Mouse (Mus musculus): Measurements from ENCODE around the gene Gm26620. TPM values are rescaled to one million over a fixed set of nuclear protein-coding genes. Genes with fewer than 3 reads are reported as not detected.

Gm26620 gene
- total RNA-seq, 2 experiments from 2014 or later = 0.48 to 0.56 TPM

DNA sequence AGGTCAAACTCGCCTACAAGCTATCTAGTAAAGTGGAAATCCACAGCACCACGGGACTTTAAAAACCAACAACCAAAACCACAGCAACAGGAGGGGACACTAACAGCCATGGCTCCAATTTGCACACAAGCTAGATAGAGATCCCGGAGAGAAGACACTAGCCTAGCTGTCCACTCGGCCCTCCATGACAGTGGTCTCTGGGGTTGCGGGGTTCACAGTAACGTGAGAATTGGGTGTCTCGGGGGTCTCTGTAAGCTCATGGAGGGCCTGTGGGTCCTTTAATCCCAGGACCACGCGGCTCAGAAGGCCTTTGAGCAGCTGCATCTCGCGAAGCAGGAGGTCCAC lies 22.2 kb downstream of the Gm26620 start:
- intact Hi-C loops (cut with DNase I) = no loop called here
- DNase-seq = no peak

- peak; percentile 19 to 23 for DNase-seq
- intact Hi-C loops (cut with DNase I) = no loop called here
Observed at GRCm38 (mm10) chr1:170907456-170908191, 22.8 kb downstream of the Gm26620 start.

DNA sequence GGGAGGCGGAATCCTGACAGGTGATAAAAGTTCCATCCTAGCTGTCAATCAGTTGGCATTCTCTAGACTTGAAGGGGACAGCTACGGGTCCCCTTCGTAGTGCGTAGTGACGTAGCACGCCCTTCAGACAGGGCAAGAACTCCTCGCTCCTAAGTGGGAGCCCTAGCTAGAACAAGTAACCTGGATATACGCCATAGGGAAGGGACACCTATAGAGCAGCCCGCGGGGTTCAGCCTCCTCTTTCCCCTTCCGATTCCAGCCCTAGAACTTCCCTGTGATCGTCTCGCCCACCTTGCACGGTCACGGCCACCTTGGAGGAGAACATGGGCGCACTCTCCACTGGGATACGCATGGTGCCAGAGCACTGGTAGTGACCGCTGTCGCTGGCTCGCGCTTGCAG lies 23.5 kb downstream of the Gm26620 start:
- intact Hi-C loops (cut with DNase I) = no loop called here

DNA sequence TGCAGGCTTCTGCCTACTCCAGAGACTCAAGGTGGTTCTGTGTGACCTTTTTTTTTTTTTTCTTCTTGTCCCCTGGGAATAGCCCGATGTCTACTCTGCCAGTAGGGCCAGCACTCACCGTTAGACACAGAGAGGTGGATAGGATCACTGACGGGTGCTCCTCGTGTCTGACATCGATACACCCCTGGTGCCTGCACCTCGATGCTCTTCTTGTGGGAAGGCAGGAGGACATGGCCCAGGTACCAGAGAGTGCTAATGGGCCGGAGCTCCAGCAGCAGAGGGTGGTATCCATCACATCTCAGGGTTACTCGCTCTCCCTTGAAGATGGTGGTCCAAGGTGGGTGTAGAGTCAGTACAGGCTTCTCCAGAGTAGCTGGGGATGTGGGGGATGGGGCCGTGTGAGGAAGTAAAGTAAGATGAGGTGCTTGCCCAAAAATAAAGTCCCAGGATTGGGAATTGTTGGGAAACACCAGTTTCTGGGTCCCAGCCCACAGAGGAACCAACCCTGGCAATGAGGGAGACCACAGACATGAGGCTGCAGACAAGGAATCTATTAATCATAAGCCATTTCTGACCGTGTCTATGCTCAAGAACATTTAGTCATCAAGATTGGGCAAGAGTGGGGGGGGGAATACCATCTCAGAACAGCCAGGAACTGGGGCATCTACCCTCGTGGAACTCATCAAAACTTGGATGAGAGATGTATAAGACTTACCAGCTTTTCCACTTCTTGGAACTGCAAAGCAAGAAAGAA lies 27.2 kb downstream of the Gm26620 start:
- DNase-seq = no peak
- intact Hi-C loops (cut with DNase I) = no loop called here

More for the DNA sequence above, 23.5 kb downstream of the Gm26620 start:
- DNase-seq = no peak

GRCm38 (mm10) chr1:170912891-170913615 lies 28.2 kb downstream of the Gm26620 start, which contains the start of gene Fcrlb:
Gene Fcrlb (minus strand): TSS chr1:170912941.
- intact Hi-C loops (cut with DNase I) = no loop called here
- DNase-seq = no peak

- no peak for DNase-seq
- intact Hi-C loops (cut with DNase I) = no loop called here
Observed at GRCm38 (mm10) chr1:170915657-170916056, 30.8 kb downstream of the Gm26620 start.

GRCm38 (mm10) chr1:170919308-170919707 lies 34.4 kb downstream of the Gm26620 start:
- intact Hi-C loops (cut with DNase I) = no loop called here
- DNase-seq = no peak

DNA sequence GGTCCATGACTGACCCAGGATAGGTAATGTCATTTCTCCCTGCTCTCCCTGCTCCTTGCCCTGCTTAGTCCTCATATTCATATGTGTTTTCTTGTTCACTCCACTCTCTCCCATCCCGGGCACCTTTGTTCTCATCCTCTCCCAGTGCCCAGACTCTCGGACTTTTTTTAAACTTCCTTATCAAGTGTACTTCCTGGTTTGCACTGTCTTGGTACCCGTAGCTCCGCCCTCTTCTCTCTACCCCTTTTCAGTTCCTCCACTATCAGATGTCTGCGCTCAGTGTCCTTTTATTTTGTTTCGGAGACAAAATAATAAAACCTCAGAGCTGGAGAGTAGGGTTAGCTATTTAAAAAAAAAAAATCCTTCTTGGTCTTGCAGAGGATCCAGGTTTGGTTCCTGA lies 39.6 kb downstream of the Gm26620 start:
- no peak for DNase-seq
- intact Hi-C loops (cut with DNase I) = no loop called here

DNA sequence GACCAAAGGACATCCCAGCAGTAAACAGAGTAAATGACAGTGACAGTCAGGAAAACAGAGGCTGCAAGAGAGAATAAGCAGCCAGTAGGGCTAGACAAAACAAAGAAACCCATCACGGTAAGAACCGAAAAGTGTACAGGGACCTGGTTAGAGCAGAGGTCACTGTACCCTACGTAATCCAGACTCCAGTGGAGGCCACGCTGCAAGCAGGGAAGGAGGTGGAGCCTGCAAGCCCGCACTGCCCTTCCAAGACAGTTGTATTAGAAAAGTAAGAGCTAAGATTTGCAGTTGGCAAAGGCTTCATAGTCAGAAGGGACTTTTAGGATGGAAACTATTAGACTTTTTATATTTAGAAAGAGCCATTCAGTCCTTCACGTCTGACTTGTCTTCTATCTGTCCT lies 42.1 kb downstream of the Gm26620 start:
- DNase-seq = no peak
- intact Hi-C loops (cut with DNase I) = no loop called here

GRCm38 (mm10) chr1:170927378-170927777 lies 42.5 kb downstream of the Gm26620 start, which contains the start of gene Fcrla:
Gene Fcrla (minus strand): TSS chr1:170927583.
- intact Hi-C loops (cut with DNase I) = no loop called here
- DNase-seq = no peak

DNA sequence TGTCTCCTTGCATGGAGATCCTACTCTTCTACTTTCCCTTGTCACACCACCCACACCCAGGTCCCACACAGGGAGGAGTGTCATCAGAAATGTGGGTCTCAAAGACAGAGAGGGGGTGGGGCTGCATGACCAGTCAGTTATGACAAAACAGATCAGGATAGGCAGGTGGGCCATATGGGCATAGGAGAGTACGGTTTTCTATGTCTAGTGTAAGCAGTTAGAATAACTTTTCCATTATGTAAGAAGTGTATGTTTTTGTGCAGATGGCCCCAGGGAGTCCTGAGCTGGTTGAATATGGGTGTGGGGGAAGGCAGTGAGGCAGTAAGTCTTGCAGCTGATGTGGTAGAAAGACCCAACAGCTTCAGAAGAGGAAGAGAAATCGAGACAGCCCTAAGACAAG lies 43.6 kb downstream of the Gm26620 start:
- no peak for DNase-seq
- intact Hi-C loops (cut with DNase I) = no loop called here

DNA sequence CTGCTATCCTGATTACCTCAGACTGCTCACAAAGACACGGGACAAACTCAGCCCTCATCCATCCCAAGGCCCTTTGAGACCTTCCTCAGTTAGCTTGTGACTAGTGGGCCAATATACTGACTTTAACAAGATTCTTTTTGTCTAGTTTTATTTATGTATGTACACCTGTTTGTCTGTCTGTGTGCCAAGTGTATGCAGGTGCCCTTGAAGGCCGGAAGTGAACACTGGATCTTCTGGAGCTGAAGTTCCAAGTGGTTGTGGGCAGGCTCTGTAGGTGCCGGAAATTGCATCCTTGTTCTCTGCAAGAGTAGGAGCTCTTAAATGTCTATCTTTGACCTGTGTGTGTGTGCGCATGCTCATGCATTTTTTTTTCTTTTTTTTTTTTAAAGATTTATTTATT lies 44.4 kb downstream of the Gm26620 start:
- intact Hi-C loops (cut with DNase I) = no loop called here
- DNase-seq = no peak

DNA sequence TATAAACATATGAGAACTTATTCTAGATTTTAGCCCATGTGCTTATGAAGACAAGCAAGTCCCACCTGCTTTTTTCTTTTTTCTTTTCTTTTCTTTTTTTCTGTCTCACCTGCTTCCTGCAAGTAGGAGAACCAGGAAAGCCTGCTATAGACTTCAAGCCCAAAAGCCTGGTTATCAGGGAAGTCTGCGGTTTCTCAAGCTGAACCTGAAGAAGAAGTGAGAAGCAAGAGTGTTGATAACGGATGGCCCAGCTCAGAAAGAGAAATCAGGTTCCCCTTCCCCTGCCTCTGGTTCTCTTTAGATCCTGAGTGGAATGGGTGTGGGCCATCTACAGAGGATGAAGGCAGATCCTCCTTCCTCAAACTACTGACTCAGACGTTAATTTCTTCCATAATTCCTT lies 47.2 kb downstream of the Gm26620 start:
- DNase-seq = no peak
- intact Hi-C loops (cut with DNase I) = no loop called here

DNA sequence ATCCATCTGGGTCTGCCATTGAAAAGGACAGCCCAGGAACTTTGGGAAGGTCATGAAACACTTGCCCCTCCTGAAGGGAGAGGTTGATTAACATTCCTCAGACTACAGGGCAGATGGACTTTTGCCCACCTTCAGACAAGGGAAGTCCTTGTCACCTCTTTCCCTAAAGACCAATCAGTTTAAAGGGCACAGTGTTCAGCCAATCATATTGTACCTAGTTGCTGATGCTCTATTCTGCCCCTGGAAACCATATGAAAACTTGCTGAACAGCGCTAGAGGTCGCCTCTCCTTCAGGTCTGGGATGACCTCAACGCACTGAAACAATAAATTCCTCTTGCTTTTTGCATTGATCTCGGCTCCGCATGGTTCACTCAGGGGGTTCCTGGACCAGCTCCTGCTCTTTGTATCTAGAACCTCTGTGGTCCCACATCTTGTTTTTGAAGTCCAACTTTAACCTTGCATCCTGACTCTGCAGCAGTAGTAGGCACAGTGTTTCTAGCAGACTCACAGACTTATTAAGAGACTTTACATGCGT lies 48.6 kb downstream of the Gm26620 start:
- intact Hi-C loops (cut with DNase I) = no loop called here
- DNase-seq = no peak

DNA sequence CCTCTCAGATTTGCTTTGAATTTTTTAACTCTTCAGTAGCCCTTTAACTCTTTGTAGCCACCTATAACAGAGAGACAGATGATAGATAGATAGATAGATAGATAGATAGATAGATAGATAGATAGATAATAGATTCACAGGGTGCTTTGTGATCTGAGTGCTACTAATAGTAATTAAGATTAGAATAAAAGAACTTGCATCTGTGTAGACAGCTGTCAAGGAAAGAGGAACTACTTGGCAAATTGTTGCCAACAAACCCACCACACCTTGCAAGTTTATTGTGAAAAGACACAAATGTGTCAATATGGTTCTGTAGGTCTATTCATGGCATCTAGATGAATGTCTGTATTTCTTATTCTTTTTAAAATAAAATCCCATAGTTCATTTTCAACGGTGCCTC lies 49.1 kb downstream of the Gm26620 start:
- DNase-seq = no peak
- intact Hi-C loops (cut with DNase I) = no loop called here

- intact Hi-C loops (cut with DNase I) = no loop called here
- no peak for DNase-seq
Observed at GRCm38 (mm10) chr1:170934383-170934782, 49.5 kb downstream of the Gm26620 start.

Other genes starting within 250 kb of the Gm26620 start
- 10 to 100 TPM; 16.6 to 17.3 TPM for gene Olfml2b, start 240.5 kb upstream of the Gm26620 start, total RNA-seq (2021)
- gene Atf6, start 17.3 kb upstream of the Gm26620 start, total RNA-seq (2021) = 10 to 100 TPM; 52.5 to 56.3 TPM
- 1 to 10 TPM; 7.4 TPM for gene Dusp12, start 475 bp downstream of the Gm26620 start, total RNA-seq (2021)
- gene Fcrlb, start 27.9 kb downstream of the Gm26620 start, total RNA-seq (2021) = not detected
- under 1 TPM; 0.84 to 1.00 TPM for gene Fcrla, start 42.5 kb downstream of the Gm26620 start, total RNA-seq (2021)
- 1 to 10 TPM; 5.2 to 6.0 TPM for gene Fcgr2b, start 91.5 kb downstream of the Gm26620 start, total RNA-seq (2021)
- gene Fcgr4, start 133.9 kb downstream of the Gm26620 start, total RNA-seq (2021) = under 1 TPM; 0.22 to 0.29 TPM
- 10 to 100 TPM; 11.8 to 11.9 TPM for gene Fcgr3, start 179.9 kb downstream of the Gm26620 start, total RNA-seq (2021)
- 1 to 10 TPM in 1 of 2 experiments, under 1 TPM in 1; 1.00 to 2.1 TPM for gene Cfap126, start 228.9 kb downstream of the Gm26620 start, total RNA-seq (2021)

Data from heart, postnatal 14 days (tissue).